Mouse (Mus musculus) midbrain, embryonic 14.5 days (tissue): ENCODE measurements around the gene Oasl1. TPM values are rescaled to one million over a fixed set of nuclear protein-coding genes. Genes with fewer than 3 reads are reported as not detected.

Experiments
- ATAC-seq: fragments of 200-750 bp; cut with Nextera tagmentation; 2 replicates; pipeline ENCODE4 v1.8.0; 2017; ENCODE audit warnings: moderate number of reproducible peaks, moderate library complexity; ENCODE audit not compliant: low FRiP score, low TSS enrichment
- DNase-seq: peaks from one replicate; pipeline ENCODE4 v3.0.0-alpha.2; 2015
- H3K27ac ChIP-seq: fragments of 300-500 bp; sonication (generic); replicated peaks from 2 replicates; pipeline ENCODE4 v1.5.1; 2014; ENCODE audit warnings: mild to moderate bottlenecking, low read depth, low read length, moderate library complexity
- H3K27me3 ChIP-seq: fragments of 300-500 bp; sonication (generic); 2 replicates; pipeline ENCODE4 v1.6.1; 2014; ENCODE audit warnings: low read length, control low read depth, mixed read lengths; ENCODE audit not compliant: control insufficient read depth, insufficient read depth
- H3K36me3 ChIP-seq: fragments of 300-500 bp; sonication (generic); 2 replicates; pipeline ENCODE4 v1.6.1; 2014; ENCODE audit warnings: low read length, control low read depth; ENCODE audit not compliant: control insufficient read depth, insufficient read depth
- H3K4me1 ChIP-seq: fragments of 300-500 bp; sonication (generic); 2 replicates; pipeline ENCODE4 v1.6.1; 2014; ENCODE audit warnings: mild to moderate bottlenecking, antibody characterized with exemption, low read length, control low read depth; ENCODE audit not compliant: control insufficient read depth, insufficient read depth
- H3K4me2 ChIP-seq: fragments of 300-500 bp; sonication (generic); 2 replicates; pipeline ENCODE4 v1.6.1; 2014; ENCODE audit warnings: mild to moderate bottlenecking, low read length, moderate library complexity
- H3K4me3 ChIP-seq: fragments of 300-500 bp; sonication (generic); replicated peaks from 2 replicates; pipeline ENCODE4 v1.5.1; 2014; ENCODE audit warnings: low read depth, low read length
- H3K9ac ChIP-seq: fragments of 300-500 bp; sonication (generic); replicated peaks from 2 replicates; pipeline ENCODE4 v1.6.1; 2014; ENCODE audit warnings: mild to moderate bottlenecking, low read length, moderate library complexity
- H3K9me3 ChIP-seq: fragments of 300-500 bp; sonication (generic); 2 replicates; pipeline ENCODE4 v1.6.1; 2016; ENCODE audit warnings: low read length, control low read depth, mixed read lengths; ENCODE audit not compliant: control insufficient read depth
- WGBS: fragments of 180-500 bp; shearing (Covaris S2); extraction: QIAGEN DNeasy Blood & Tissue Kit; methylation state at CpG from one replicate; pipeline ENCODE4 v1.1.7; 2014; 5-methylcytosine and 5-hydroxymethylcytosine counted together
- polyA plus RNA-seq: library from polyadenylated mRNA; unstranded; fragments of >200 nt; fragmentation: Nextera tagmentation; extraction: Ambion mirVana; gene quantifications from 2 replicates; pipeline ENCODE4 v1.2.1, GENCODE M21; 2014

The Oasl1 gene
- polyA plus RNA-seq, 1 experiment from 2014 or later = 2.0 TPM

DNA sequence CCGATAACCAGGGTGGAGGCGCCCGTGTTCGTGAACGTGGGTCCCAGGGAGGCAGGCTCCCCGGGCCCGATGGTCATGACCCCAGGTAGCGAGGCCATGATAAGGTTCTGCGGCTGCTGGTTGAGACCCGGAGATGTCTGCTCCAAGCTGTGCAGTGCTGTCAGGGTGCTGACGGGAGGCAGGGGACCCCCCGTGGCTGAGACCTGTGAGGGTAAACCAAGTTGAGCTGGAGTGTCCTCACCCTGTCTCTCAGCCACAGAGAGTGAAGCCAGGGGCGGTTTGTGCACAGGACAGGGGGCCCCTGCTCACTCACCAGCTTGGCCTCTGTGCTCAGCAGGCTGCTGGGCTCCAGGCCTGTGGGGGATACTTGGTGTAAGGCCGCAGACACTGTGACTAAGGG, 30.3 kb downstream of the Oasl1 start:
- DNase-seq = no peak
- H3K4me3 ChIP-seq = no peak overlapping the region

DNA sequence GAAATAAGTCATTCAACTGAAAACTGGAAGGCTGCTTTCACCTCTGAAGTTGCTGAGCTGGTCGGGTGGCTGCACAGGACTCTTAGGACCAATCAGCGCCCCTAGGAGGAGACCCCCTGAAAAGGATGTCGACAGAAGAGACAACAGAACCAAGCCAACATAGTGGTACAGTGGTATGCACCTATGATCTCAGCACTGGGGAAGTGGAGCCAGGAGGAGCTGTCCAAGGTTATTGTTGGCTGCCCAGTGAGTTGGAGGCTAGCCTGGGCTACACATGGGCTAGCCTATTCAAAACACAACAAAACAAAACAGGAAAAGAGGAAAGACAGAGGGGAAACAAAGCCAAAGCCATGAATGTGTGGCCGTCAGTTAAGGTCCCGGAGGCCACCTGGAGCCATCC, 35.0 kb downstream of the Oasl1 start:
- 84% methylated on average over 5 of the region's 5 CpGs for WGBS

More for the DNA sequence above, 30.3 kb downstream of the Oasl1 start:
- no peak for ATAC-seq
- peaks cover 17% of the 10 kb centered on the region for H3K36me3 ChIP-seq
- no peaks in the 10 kb centered on the region for H3K9me3 ChIP-seq
- H3K9ac ChIP-seq = no peak overlapping the region
- H3K27ac ChIP-seq = no peak overlapping the region
- no peak overlapping the region for H3K4me2 ChIP-seq
- WGBS = 91% methylated on average over 14 of the region's 14 CpGs
- H3K27me3 ChIP-seq = no peaks in the 10 kb centered on the region
- H3K4me1 ChIP-seq = no peaks in the 10 kb centered on the region

DNA sequence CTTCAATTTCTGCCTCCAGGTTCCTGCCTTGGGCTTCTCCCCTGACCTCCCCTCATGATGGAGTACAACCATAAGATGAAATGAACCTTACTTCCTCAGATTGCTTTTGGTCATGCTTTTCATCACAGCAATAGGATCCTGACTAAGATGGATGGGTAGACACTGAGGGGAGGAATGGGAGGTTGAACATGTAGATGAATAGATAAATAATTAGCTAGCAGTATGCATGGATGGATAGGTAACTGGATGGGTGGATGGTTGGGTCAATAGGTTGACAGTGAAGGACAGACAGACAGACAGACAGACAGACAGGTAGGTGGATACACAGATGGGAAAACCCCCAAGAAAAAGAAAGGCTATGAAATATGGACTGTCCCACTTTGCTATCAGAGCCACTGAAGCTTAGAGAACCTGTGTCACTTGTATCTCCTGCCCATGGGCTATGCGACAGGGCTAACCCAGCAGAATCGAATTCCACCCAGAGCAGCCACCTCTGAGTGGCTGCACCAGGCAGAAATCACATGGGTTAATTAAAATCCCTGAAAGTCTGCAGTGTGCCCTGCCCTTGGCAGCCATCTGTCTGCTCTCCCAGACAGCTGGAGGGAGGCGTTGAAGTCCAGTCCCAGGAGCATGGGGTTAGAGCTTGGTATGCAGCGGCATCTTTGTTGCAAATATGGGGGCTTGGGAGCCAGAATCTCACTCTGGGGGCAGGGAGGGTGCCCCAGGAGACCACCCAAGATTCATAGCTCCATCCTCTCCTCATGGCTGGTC, 38.7 kb downstream of the Oasl1 start:
- H3K27ac ChIP-seq = no peak overlapping the region
- WGBS = 49% methylated on average over 4 of the region's 4 CpGs
- DNase-seq (no peak), ATAC-seq (no peak)
- H3K9me3 ChIP-seq = no peaks in the 10 kb centered on the region
- no peaks in the 10 kb centered on the region for H3K4me1 ChIP-seq
- no peaks in the 10 kb centered on the region for H3K36me3 ChIP-seq
- no peak overlapping the region for H3K4me3 ChIP-seq
- H3K27me3 ChIP-seq = no peaks in the 10 kb centered on the region
- no peak overlapping the region for H3K9ac ChIP-seq
- H3K4me2 ChIP-seq = no peak overlapping the region

More for the DNA sequence above, 35.0 kb downstream of the Oasl1 start:
- DNase-seq (no peak), ATAC-seq (no peak)
- H3K36me3 ChIP-seq = no peaks in the 10 kb centered on the region
- H3K9me3 ChIP-seq = no peaks in the 10 kb centered on the region
- no peak overlapping the region for H3K4me2 ChIP-seq
- no peak overlapping the region for H3K9ac ChIP-seq
- H3K27ac ChIP-seq = no peak overlapping the region
- H3K4me1 ChIP-seq = no peaks in the 10 kb centered on the region
- H3K27me3 ChIP-seq = no peaks in the 10 kb centered on the region
- no peak overlapping the region for H3K4me3 ChIP-seq

GRCm38 (mm10) chr5:114964315-114964966, 41.4 kb downstream of the Oasl1 start:
- Histone ChIP-seq H3K4me2 (no peak overlapping the region), H3K9ac (no peak overlapping the region), H3K4me1 (no peaks in the 10 kb centered on the region), H3K9me3 (no peaks in the 10 kb centered on the region), H3K27me3 (no peaks in the 10 kb centered on the region), H3K27ac (no peak overlapping the region), H3K36me3 (no peaks in the 10 kb centered on the region), H3K4me3 (no peak overlapping the region)
- 73% methylated on average over 7 of the region's 7 CpGs for WGBS
- no peak for ATAC-seq
- no peak for DNase-seq

GRCm38 (mm10) chr5:114964967-114965898, 42.2 kb downstream of the Oasl1 start:
- no peak overlapping the region for H3K9ac ChIP-seq
- H3K27me3 ChIP-seq = no peaks in the 10 kb centered on the region
- ATAC-seq (no peak), DNase-seq (no peak)
- H3K27ac ChIP-seq = no peak overlapping the region
- H3K4me2 ChIP-seq = no peak overlapping the region
- H3K4me3 ChIP-seq = no peak overlapping the region
- H3K9me3 ChIP-seq = no peaks in the 10 kb centered on the region
- 71% methylated on average over 17 of the region's 17 CpGs for WGBS
- H3K4me1 ChIP-seq = no peaks in the 10 kb centered on the region
- no peaks in the 10 kb centered on the region for H3K36me3 ChIP-seq

DNA sequence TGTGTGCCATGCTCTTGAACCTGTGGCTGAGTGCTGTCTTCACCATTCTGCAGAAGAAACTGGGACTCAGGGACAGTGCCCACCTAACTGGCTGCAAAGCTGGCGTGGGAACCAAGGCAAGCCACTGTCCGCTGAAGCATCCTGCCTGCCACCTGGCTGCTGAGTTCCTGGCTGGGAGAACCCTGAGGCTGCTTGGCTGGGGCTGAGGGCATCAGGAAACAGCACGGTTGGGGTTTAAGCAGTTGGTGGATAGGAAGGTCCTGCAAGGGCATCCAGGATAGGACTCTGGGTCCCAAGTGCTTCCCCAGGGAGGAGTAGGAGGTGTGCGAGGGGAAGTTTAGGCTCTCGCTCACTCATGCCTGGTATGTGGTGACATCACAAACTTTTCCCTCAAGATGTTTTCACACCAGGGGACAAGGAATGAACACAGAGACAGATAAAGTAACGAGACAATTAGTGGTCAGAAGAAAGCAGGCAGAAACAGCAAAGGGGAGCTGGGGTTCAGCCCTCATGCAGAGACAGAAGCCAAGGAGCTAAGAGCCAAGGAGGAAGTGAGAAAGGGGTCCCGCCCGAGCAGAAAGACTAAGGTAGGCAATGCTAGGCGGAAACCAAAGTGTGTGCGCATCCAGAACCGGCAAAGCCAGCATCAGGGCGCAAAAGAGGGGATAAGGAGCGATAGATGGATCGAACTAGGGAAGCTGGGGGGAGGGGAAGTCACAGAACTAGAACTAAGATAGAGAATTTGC, 44.7 kb downstream of the Oasl1 start:
- H3K4me3 ChIP-seq = no peak overlapping the region
- H3K9ac ChIP-seq = no peak overlapping the region
- H3K36me3 ChIP-seq = no peaks in the 10 kb centered on the region
- no peak overlapping the region for H3K4me2 ChIP-seq
- WGBS = 41% methylated on average over 14 of the region's 14 CpGs
- no peaks in the 10 kb centered on the region for H3K4me1 ChIP-seq
- H3K9me3 ChIP-seq = no peaks in the 10 kb centered on the region
- ATAC-seq = no peak
- no peaks in the 10 kb centered on the region for H3K27me3 ChIP-seq
- DNase-seq = no peak
- H3K27ac ChIP-seq = no peak overlapping the region

- H3K36me3 ChIP-seq = no peaks in the 10 kb centered on the region
- no peaks in the 10 kb centered on the region for H3K9me3 ChIP-seq
- DNase-seq (no peak), ATAC-seq (no peak)
- H3K27me3 ChIP-seq = no peaks in the 10 kb centered on the region
- H3K4me1 ChIP-seq = no peaks in the 10 kb centered on the region
- H3K27ac ChIP-seq = no peak overlapping the region
- WGBS = 22% methylated on average over 7 of the region's 7 CpGs
- no peak overlapping the region for H3K4me3 ChIP-seq
- no peak overlapping the region for H3K4me2 ChIP-seq
- H3K9ac ChIP-seq = no peak overlapping the region
These were observed 45.6 kb downstream of the Oasl1 start for GRCm38 (mm10) chr5:114968651-114969050.

GRCm38 (mm10) chr5:114969064-114969463, 46.0 kb downstream of the Oasl1 start:
- Histone ChIP-seq H3K9ac (no peak overlapping the region), H3K27ac (no peak overlapping the region), H3K27me3 (no peaks in the 10 kb centered on the region), H3K9me3 (no peaks in the 10 kb centered on the region), H3K4me2 (no peak overlapping the region), H3K4me1 (no peaks in the 10 kb centered on the region), H3K36me3 (no peaks in the 10 kb centered on the region), H3K4me3 (no peak overlapping the region)
- ATAC-seq = no peak
- no peak for DNase-seq
- WGBS = 13% methylated on average over 4 of the region's 4 CpGs
